Mouse (Mus musculus) forebrain, postnatal 0 days (tissue): ENCODE results near the gene Klk11. TPM values are rescaled to one million over a fixed set of nuclear protein-coding genes. Genes with fewer than 3 reads are reported as not detected.

ENCODE experiments used
- ATAC-seq: fragments of 200-750 bp; cut with Nextera tagmentation; 2 replicates; pipeline ENCODE4 v1.8.0; 2017; ENCODE audit warnings: mild to moderate bottlenecking, moderate library complexity
- DNase-seq: peaks from one replicate; pipeline ENCODE4 v3.0.0-alpha.2; 2015
- H3K27ac ChIP-seq: fragments of 300-500 bp; sonication (generic); 2 replicates; pipeline ENCODE4 v1.5.1; 2014; ENCODE audit warnings: low read depth, mild to moderate bottlenecking, antibody characterized with exemption, low read length, moderate library complexity, mixed read lengths
- H3K27me3 ChIP-seq: fragments of 300-500 bp; sonication (generic); 2 replicates; pipeline ENCODE4 v1.6.1; 2014; ENCODE audit warnings: mild to moderate bottlenecking, low read length, mixed read lengths; ENCODE audit not compliant: insufficient read depth
- H3K36me3 ChIP-seq: fragments of 300-500 bp; sonication (generic); 2 replicates; pipeline ENCODE4 v1.6.1; 2014; ENCODE audit warnings: mild to moderate bottlenecking, moderate library complexity; ENCODE audit not compliant: insufficient read depth
- H3K4me1 ChIP-seq: fragments of 300-500 bp; sonication (generic); 2 replicates; pipeline ENCODE4 v1.6.1; 2014; ENCODE audit warnings: antibody characterized with exemption; ENCODE audit not compliant: insufficient read depth
- H3K4me2 ChIP-seq: fragments of 300-500 bp; sonication (generic); 2 replicates; pipeline ENCODE4 v1.6.1; 2014; ENCODE audit warnings: low read depth, mild to moderate bottlenecking, moderate library complexity
- H3K4me3 ChIP-seq: fragments of 300-500 bp; sonication (generic); 2 replicates; pipeline ENCODE4 v1.5.1; 2014; ENCODE audit warnings: low read depth, low read length, mixed read lengths
- H3K9ac ChIP-seq: fragments of 300-500 bp; sonication (generic); 2 replicates; pipeline ENCODE4 v1.6.1; 2014; ENCODE audit warnings: mild to moderate bottlenecking
- H3K9me3 ChIP-seq: fragments of 300-500 bp; sonication (generic); 2 replicates; pipeline ENCODE4 v1.6.1; 2016; ENCODE audit warnings: low read length
- CTCF ChIP-seq: sonication (generic); IDR thresholded peaks from 2 replicates; pipeline ENCODE4 v1.5.1; 2016; ENCODE audit warnings: antibody characterized with exemption, control low read depth, low read depth
- WGBS: fragments of 180-500 bp; shearing (Covaris S2); extraction: QIAGEN DNeasy Blood & Tissue Kit; methylation state at CpG from one replicate; pipeline ENCODE4 v1.1.7; 2014; 5-methylcytosine and 5-hydroxymethylcytosine counted together
- polyA plus RNA-seq: library from polyadenylated mRNA; unstranded; fragments of >200 nt; fragmentation: Nextera tagmentation; extraction: Ambion mirVana; gene quantifications from 2 replicates; pipeline ENCODE4 v1.2.1, GENCODE M21; 2015
- total RNA-seq: library from RNA; depleted of rRNA; stranded (reverse); fragments of >200 nt; gene quantifications from 2 replicates; pipeline ENCODE4 v1.2.3, GENCODE M21; 2014

The Klk11 gene
- total and polyA plus RNA-seq, 2 experiments from 2014 or later, result 0.15 TPM; not detected in 1

DNA sequence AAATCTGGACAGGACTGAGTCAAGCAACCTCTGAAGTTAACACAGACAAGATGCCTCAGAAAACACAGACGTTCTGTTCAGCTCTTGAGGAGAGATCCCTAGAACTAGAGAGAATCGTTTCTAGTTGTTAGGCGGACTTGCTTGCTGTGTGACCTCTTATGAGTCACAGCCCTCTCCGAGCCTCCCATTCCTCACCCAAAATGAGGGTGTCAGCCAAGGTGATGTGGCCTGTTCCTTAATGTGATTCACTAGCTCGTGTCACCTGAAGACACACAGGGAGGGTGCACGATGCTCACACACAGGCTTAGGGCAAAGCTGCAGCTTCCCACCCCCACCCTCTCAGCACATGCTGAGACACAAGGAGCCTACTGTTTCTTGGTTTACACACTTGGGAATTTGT lies 5.8 kb downstream of the Klk11 start:
- Histone ChIP-seq H3K9me3 (no peaks in the 10 kb centered on the region), H3K4me3 (no peak overlapping the region), H3K27ac (no peak overlapping the region), H3K9ac (no peak overlapping the region), H3K36me3 (no peaks in the 10 kb centered on the region), H3K4me1 (no peaks in the 10 kb centered on the region), H3K27me3 (no peaks in the 10 kb centered on the region), H3K4me2 (no peak overlapping the region)
- TF ChIP-seq CTCF, result no peak
- WGBS, result 64% methylated on average over 6 of the region's 6 CpGs
- DNase-seq (no peak), ATAC-seq (no peak)

DNA sequence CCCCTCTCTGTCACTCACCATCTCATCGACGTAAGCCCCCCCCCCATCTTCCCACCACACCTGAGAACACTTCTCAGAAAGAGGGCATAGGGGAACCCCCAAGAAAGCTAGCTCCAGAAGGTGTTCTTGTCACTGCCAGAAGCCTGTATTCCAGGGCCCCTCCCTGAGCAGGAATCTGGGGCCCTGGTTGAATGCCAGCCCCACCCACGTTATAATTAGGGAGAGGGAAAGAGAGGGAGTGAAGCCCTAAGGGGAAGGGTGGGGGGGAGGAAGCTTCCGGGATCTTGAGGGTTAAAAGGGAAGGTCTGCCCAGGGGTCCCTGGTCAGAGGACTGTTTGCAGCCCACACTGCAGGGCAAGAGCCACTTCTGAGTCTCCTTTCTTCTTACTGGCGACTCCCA lies 6.3 kb downstream of the Klk11 start, which contains the start of gene Klk10:
Gene Klk10 (plus strand): TSS at position 290 of the 400 bp plus-strand sequence.
- DNase-seq, result no peak
- Histone ChIP-seq H3K9me3 (no peaks in the 10 kb centered on the region), H3K4me1 (no peaks in the 10 kb centered on the region), H3K4me3 (no peak within 1 kb of the TSS), H3K27ac (no peak within 1 kb of the TSS), H3K4me2 (no peak within 1 kb of the TSS), H3K27me3 (no peaks in the 10 kb centered on the region), H3K36me3 (no peaks in the 10 kb centered on the region), H3K9ac (no peak within 1 kb of the TSS)
- TF ChIP-seq CTCF, result no peak
- WGBS, result 56% methylated on average over 5 of the region's 5 CpGs
- no peak for ATAC-seq

DNA sequence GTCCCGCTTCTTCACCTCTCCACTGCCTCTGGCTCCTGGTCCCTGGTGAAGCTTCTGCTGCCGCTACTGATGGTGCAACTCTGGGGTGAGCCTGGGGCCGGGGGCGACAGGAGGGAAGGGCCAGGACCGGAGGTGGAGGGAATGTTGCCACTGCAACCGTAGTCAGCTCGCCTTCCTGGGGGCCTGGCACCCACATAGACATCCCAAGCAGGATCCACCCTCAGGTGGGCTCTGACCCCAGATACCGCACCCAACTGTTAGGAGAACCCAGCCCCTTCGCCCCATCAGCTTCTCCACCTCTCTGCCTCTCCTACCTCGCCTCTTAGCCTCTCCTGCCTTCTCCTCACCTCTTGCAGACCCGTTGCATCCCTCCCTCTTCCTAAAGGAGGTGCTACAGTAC lies 7.1 kb downstream of the Klk11 start:
- ATAC-seq, result no peak
- 92% methylated on average over 10 of the region's 11 CpGs for WGBS

GRCm38 (mm10) chr7:43782275-43783265 lies 8.2 kb downstream of the Klk11 start:
- WGBS, result 8% methylated on average over 36 of the region's 36 CpGs
- peak; percentile 79 for TF ChIP-seq CTCF
- Histone ChIP-seq H3K4me1 (no peaks in the 10 kb centered on the region), H3K4me2 (peak overlapping the region; percentile 52), H3K36me3 (no peaks in the 10 kb centered on the region), H3K27ac (no peak overlapping the region), H3K4me3 (peak overlapping the region; percentile 26), H3K9me3 (no peaks in the 10 kb centered on the region), H3K9ac (no peak overlapping the region), H3K27me3 (no peaks in the 10 kb centered on the region)
- ATAC-seq (peak; percentile 77), DNase-seq (peak; percentile 76)

More for the DNA sequence above, 7.1 kb downstream of the Klk11 start:
- no peaks in the 10 kb centered on the region for H3K9me3 ChIP-seq
- no peak overlapping the region for H3K4me3 ChIP-seq
- H3K27me3 ChIP-seq, result no peaks in the 10 kb centered on the region
- DNase-seq, result no peak
- no peak overlapping the region for H3K4me2 ChIP-seq
- H3K27ac ChIP-seq, result no peak overlapping the region
- no peak for TF ChIP-seq CTCF
- H3K36me3 ChIP-seq, result no peaks in the 10 kb centered on the region
- no peak overlapping the region for H3K9ac ChIP-seq
- H3K4me1 ChIP-seq, result no peaks in the 10 kb centered on the region

GRCm38 (mm10) chr7:43785286-43785685 lies 10.9 kb downstream of the Klk11 start:
- 90% methylated on average over 1 of the region's 1 CpGs for whole genome bisulfite sequencing
- ATAC-seq (no peak), DNase-seq (no peak)
- Histone ChIP-seq H3K36me3 (no peaks in the 10 kb centered on the region), H3K27ac (no peak overlapping the region), H3K4me3 (no peak overlapping the region), H3K27me3 (no peaks in the 10 kb centered on the region), H3K9ac (no peak overlapping the region), H3K4me2 (no peak overlapping the region), H3K9me3 (no peaks in the 10 kb centered on the region), H3K4me1 (no peaks in the 10 kb centered on the region)
- peak; percentile 30; the same call in 1 of the 2 replicates for TF ChIP-seq CTCF

DNA sequence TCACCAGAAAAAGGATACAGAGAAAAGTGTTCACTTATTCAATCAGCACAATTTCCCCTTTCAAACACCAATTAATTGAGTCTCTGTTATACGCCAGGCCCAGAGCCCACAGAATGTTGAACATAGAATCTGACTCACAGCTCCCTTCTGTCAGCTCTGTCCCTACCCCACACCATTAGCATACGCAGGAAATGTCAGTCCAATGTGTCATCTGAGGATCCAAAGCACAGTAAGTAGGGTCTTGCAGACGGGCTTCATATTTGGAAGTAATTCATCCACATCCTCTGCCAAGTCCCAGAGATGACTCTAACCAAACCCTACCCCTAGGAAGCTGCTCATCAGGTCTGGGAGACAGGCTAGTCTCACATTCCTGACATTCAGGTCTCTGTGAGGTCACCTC lies 13.7 kb downstream of the Klk11 start:
- no peak for TF ChIP-seq CTCF
- Histone ChIP-seq H3K27me3 (no peaks in the 10 kb centered on the region), H3K4me3 (no peak overlapping the region), H3K9ac (no peak overlapping the region), H3K4me1 (no peaks in the 10 kb centered on the region), H3K9me3 (no peaks in the 10 kb centered on the region), H3K36me3 (no peaks in the 10 kb centered on the region), H3K27ac (no peak overlapping the region), H3K4me2 (no peak overlapping the region)
- no peak for DNase-seq
- 68% methylated on average over 3 of the region's 3 CpGs for WGBS
- ATAC-seq, result no peak

DNA sequence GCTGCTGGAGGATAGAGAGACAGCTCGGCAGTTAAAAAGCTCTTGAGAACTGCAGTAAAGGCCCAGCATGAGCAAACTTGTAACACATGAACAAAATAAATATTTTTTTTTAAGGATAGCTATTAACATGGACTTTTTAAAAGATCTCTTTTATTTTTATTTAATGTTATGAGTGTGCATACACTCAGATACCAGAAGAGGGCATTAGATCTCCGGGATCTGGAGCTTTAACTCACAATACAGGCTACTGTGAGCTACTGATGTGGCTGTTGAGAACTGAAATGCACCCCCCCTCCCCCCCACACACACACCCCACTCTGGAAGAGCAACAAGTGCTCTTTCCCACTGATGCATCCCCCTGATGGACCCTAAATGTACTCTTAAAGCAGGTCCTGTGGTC lies 14.9 kb downstream of the Klk11 start:
- H3K27ac ChIP-seq, result no peak overlapping the region
- no peak overlapping the region for H3K4me3 ChIP-seq
- no peaks in the 10 kb centered on the region for H3K27me3 ChIP-seq
- ATAC-seq (no peak), DNase-seq (no peak)
- H3K9ac ChIP-seq, result no peak overlapping the region
- H3K4me1 ChIP-seq, result no peaks in the 10 kb centered on the region
- no peak overlapping the region for H3K4me2 ChIP-seq
- WGBS, result 79% methylated on average over 2 of the region's 2 CpGs
- no peaks in the 10 kb centered on the region for H3K36me3 ChIP-seq
- TF ChIP-seq CTCF, result no peak
- no peaks in the 10 kb centered on the region for H3K9me3 ChIP-seq
